Mouse (Mus musculus) bone marrow, adult 2 months (tissue): ENCODE data around the gene Glmn.

ENCODE experiments used
- CTCF ChIP-seq: fragments of 200-500 bp; IDR thresholded peaks from 2 replicates; pipeline ENCODE4 v1.5.1; 2011; ENCODE audit warnings: low read length, control low read depth; ENCODE audit not compliant: control insufficient read depth, insufficient read depth
- POLR2A ChIP-seq: fragments of 200-500 bp; IDR thresholded peaks from 2 replicates; pipeline ENCODE4 v1.6.1; 2011; ENCODE audit warnings: low read depth, mild to moderate bottlenecking, control low read depth, low read length, borderline replicate concordance; ENCODE audit not compliant: control insufficient read depth

DNA sequence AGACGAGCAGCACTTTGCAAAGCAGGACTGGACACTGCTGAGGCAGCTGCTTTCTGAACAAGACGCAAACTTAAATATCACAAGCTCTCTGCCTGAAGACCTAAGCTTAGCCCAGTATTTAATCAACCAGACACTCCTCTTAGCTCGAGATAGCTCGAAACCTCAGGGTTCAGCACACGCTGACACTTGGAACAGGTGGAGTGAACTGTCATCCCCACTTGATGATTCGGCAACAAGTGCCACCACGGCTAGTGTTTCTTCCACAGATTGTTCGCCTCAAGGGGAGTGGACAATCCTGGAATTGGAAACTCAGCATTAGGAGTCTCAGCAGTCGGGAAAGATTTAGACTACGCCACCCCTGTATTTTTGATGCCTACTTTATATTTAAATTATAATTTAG is 87.2 kb downstream of the Glmn start:
- TF ChIP-seq CTCF (no peak), POLR2A (no peak)
